Mouse (Mus musculus) heart, embryonic 11.5 days (tissue): ENCODE data around the gene Rmi2. TPM values are rescaled to one million over a fixed set of nuclear protein-coding genes. Genes with fewer than 3 reads are reported as not detected.
A peak's percentile ranks its signal among the peaks of the same experiment; 100 is the strongest.

Experiments
- ATAC-seq: fragments of 200-750 bp; cut with Nextera tagmentation; replicated peaks from 2 replicates; pipeline ENCODE4 v1.8.0; 2017; ENCODE audit warnings: moderate library complexity; ENCODE audit not compliant: insufficient number of reproducible peaks, low FRiP score, low TSS enrichment
- H3K27ac ChIP-seq: fragments of 300-500 bp; sonication (generic); 2 replicates; pipeline ENCODE4 v1.5.1; 2014; ENCODE audit warnings: mild to moderate bottlenecking, low read depth, low read length
- H3K27me3 ChIP-seq: fragments of 300-500 bp; sonication (generic); 2 replicates; pipeline ENCODE4 v1.6.1; 2014; ENCODE audit warnings: mild to moderate bottlenecking, low read length, mixed read lengths; ENCODE audit not compliant: control insufficient read depth, insufficient read depth
- H3K36me3 ChIP-seq: fragments of 300-500 bp; sonication (generic); 2 replicates; pipeline ENCODE4 v1.6.1; 2014; ENCODE audit warnings: mild to moderate bottlenecking, low read length, moderate library complexity, mixed read lengths; ENCODE audit not compliant: control insufficient read depth, insufficient read depth
- H3K4me1 ChIP-seq: fragments of 300-500 bp; sonication (generic); 2 replicates; pipeline ENCODE4 v1.6.1; 2014; ENCODE audit warnings: low read length; ENCODE audit not compliant: control insufficient read depth, insufficient read depth
- H3K4me2 ChIP-seq: fragments of 300-500 bp; sonication (generic); 2 replicates; pipeline ENCODE4 v1.6.1; 2014; ENCODE audit warnings: mild to moderate bottlenecking, moderate library complexity
- H3K4me3 ChIP-seq: fragments of 300-500 bp; sonication (generic); 2 replicates; pipeline ENCODE4 v1.5.1; 2014; ENCODE audit warnings: low read depth, low read length
- H3K9ac ChIP-seq: fragments of 300-500 bp; sonication (generic); 2 replicates; pipeline ENCODE4 v1.6.1; 2014; ENCODE audit warnings: mild to moderate bottlenecking, low read depth, low read length, moderate library complexity
- H3K9me3 ChIP-seq: fragments of 300-500 bp; sonication (generic); replicated peaks from 2 replicates; pipeline ENCODE4 v1.6.1; 2016; ENCODE audit warnings: low read length; ENCODE audit not compliant: control insufficient read depth
- WGBS: fragments of 180-500 bp; shearing (Covaris S2); extraction: QIAGEN DNeasy Blood & Tissue Kit; methylation state at CpG from one replicate; pipeline ENCODE4 v1.1.7; 2014; ENCODE audit not compliant: insufficient replicate concordance; 5-methylcytosine and 5-hydroxymethylcytosine counted together
- polyA plus RNA-seq: library from polyadenylated mRNA; unstranded; fragments of >200 nt; fragmentation: Nextera tagmentation; extraction: Ambion mirVana; gene quantifications from 2 replicates; pipeline ENCODE4 v1.2.1, GENCODE M21; 2014

Rmi2 gene
- polyA plus RNA-seq, 1 experiment from 2014 or later = 2.9 TPM

DNA sequence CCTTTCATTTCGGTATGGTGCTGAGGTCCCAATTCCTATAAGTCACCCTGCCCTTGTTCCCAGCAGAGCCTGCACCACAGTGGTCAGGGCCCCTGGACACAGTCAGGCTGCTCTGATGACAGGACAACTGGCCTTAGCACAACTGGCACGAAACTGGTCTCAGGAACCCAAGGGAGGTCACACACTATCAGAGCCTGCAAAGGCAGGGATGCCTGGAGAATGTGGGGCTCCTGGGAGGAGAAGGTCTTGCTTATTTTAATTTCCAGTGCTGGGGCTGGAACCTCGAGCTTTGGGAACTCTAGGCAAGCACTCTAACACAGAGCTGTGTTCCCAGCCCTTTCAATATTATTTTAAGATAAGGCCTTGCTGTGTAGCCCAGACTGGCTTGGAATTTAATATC, 14.9 kb upstream of the Rmi2 start:
- H3K36me3 ChIP-seq = no peaks in the 10 kb centered on the region
- ATAC-seq = no peak
- H3K27ac ChIP-seq = 0 out of 2 replicates have a peak overlapping the region, but pooled peaks have one; percentile 10
- H3K27me3 ChIP-seq = no peaks in the 10 kb centered on the region
- WGBS = 39% methylated on average over 3 of the region's 3 CpGs
- H3K4me2 ChIP-seq = no peak overlapping the region
- no peaks in the 10 kb centered on the region for H3K9me3 ChIP-seq
- H3K4me3 ChIP-seq = no peak overlapping the region
- H3K4me1 ChIP-seq = peaks cover 10% of the 10 kb centered on the region
- no peak overlapping the region for H3K9ac ChIP-seq

DNA sequence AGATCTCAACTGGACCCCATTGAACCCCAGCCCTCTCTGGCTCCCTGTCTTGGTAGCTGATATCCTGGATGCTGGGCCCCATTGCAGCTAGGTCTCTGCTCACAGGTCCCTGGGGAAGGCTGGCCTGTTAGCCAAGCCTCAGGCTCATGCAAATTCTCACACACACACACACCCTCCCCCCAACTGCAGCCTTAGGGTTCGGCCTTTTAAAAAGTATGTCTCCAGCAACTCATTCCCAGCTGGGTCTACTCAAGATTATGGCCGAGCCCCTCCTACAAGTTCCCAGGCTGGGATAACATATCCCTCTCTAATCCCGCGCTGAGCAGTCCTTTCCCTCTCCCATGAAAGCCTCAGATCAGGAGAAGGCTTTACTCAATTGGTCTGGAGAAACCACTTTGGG, 13.5 kb upstream of the Rmi2 start:
- Histone ChIP-seq H3K27ac (no peak overlapping the region), H3K9ac (no peak overlapping the region), H3K4me1 (peaks cover 10% of the 10 kb centered on the region), H3K9me3 (no peaks in the 10 kb centered on the region), H3K27me3 (no peaks in the 10 kb centered on the region), H3K4me3 (no peak overlapping the region), H3K36me3 (no peaks in the 10 kb centered on the region), H3K4me2 (no peak overlapping the region)
- ATAC-seq = no peak
- WGBS = 61% methylated on average over 4 of the region's 4 CpGs

DNA sequence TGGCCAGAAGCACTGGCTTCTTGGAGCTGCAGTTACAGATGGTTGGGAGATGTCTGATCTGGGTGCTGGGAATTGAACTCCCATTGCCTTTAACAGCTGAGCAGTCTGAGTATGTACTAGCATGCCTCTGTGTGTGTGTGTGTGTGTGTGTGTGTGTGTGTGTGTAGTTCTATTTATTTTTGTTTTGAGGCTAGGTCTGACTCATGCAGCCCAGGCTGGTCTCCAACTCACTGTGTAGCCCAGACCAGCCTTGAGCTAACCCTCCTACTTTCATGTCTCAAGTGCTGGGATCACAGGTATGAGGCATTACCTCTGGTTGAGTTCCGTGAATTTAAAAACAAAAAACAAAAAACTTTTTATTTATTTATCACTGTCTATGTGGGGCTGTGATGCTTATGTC, 10.3 kb upstream of the Rmi2 start:
- Histone ChIP-seq H3K4me3 (no peak overlapping the region), H3K9me3 (no peaks in the 10 kb centered on the region), H3K27ac (no peak overlapping the region), H3K36me3 (no peaks in the 10 kb centered on the region), H3K4me2 (no peak overlapping the region), H3K4me1 (peaks cover 8% of the 10 kb centered on the region), H3K27me3 (no peaks in the 10 kb centered on the region), H3K9ac (no peak overlapping the region)
- no peak for ATAC-seq
- WGBS = 74% methylated on average over 1 of the region's 1 CpGs

DNA sequence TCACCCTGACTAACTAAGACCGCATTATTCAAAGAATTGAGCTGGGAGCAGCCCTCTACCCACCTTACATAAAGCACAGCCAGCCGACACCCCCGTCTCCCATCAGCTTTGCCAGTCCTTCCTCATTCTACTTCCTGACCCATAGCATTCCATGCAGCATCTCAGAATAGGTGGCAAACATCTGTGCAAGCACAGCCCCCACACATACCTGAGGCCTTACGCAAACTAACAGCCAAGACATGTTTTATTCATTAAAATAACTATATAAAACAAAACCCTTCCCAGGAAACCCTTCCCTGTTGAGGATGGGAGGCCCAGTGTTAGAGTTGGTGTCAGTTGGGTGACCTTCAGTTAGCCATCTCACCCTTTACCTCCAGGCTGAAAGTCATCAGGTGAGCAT, 9.0 kb upstream of the Rmi2 start:
- Histone ChIP-seq H3K27ac (no peak overlapping the region), H3K9ac (no peak overlapping the region), H3K9me3 (no peaks in the 10 kb centered on the region), H3K27me3 (no peaks in the 10 kb centered on the region), H3K4me1 (no peaks in the 10 kb centered on the region), H3K4me3 (no peak overlapping the region), H3K4me2 (no peak overlapping the region), H3K36me3 (no peaks in the 10 kb centered on the region)
- 82% methylated on average over 4 of the region's 4 CpGs for WGBS
- no peak for ATAC-seq

DNA sequence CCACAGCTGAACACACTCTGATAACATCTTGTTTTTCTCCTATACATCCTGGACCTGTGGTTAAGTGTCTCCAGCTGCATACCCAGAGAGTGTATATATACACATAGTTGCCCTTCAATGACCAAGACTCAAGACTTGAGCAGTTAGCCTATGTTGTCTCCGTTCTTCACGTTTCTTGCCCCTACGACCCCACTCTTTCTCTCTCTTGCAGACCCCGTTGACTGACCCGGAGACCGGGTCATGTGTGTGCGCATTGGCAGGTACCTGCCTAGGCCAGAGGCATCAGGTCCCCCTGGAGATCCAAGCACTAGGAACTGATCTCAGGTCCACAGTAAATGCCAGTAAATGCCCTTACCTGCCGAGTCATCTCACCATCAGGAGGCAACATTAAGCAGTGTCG, 7.6 kb upstream of the Rmi2 start:
- Histone ChIP-seq H3K4me2 (no peak overlapping the region), H3K9me3 (no peaks in the 10 kb centered on the region), H3K9ac (no peak overlapping the region), H3K4me3 (no peak overlapping the region), H3K27ac (no peak overlapping the region), H3K4me1 (no peaks in the 10 kb centered on the region), H3K36me3 (no peaks in the 10 kb centered on the region), H3K27me3 (no peaks in the 10 kb centered on the region)
- no peak for ATAC-seq
- WGBS = 86% methylated on average over 9 of the region's 9 CpGs

DNA sequence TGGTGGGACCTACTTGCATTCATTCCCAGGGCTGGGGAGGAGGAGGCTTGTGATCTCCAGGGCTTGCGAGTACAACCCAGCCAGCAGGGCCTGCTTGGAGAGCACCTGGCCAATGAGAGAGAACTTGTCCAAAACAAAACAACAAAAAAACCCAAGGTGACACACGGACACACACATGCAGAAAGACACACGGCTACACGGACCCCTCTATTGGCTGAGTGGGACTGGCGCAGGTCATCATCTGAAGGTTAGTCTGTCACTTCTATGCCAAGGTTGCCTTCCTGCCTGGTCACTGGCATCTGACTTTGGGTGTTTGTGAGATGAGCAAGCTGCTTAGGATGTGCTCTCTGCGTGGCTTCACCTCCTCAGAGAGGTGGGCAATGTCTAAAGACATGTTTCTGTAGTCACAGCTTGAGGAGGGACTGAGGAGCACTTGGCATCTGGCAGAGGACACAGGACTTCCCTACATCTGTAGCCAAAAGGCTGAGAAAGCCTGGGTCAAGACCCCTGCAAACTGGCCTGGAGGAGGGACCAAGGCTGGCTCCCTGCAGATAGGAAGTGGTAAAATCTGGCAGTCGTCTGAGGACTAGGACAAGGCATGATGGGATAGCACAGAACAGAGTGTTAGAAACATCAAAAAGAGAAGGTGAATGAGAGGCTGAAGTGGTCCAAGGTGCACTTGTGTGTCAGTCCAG, 6.9 kb upstream of the Rmi2 start:
- Histone ChIP-seq H3K4me2 (no peak overlapping the region), H3K27me3 (no peaks in the 10 kb centered on the region), H3K9me3 (no peaks in the 10 kb centered on the region), H3K4me1 (no peaks in the 10 kb centered on the region), H3K9ac (no peak overlapping the region), H3K27ac (no peak overlapping the region), H3K4me3 (no peak overlapping the region), H3K36me3 (no peaks in the 10 kb centered on the region)
- 66% methylated on average over 7 of the region's 7 CpGs for WGBS
- ATAC-seq = no peak

DNA sequence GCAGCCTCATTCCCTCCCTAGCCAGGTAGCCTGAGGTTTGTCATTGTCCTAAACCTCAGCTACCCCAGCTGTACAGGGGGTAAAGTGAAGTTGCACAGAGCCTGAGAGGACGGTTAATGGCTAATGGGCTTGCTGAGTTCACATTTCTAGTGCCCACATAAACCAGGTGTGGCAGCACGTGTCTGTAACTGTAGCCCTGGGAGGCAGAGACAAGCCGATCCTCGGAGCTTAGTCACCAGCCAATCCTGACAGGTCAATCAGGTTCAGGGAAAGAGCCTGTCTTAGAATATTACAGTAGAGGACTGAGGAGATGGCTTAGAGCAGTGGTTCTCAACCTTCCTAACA, 6.4 kb upstream of the Rmi2 start:
- WGBS = 69% methylated on average over 4 of the region's 4 CpGs
- H3K4me1 ChIP-seq = no peaks in the 10 kb centered on the region
- H3K27ac ChIP-seq = no peak overlapping the region
- no peak overlapping the region for H3K4me2 ChIP-seq
- no peaks in the 10 kb centered on the region for H3K36me3 ChIP-seq
- no peak for ATAC-seq
- H3K9me3 ChIP-seq = no peaks in the 10 kb centered on the region
- no peak overlapping the region for H3K9ac ChIP-seq
- H3K4me3 ChIP-seq = no peak overlapping the region
- no peaks in the 10 kb centered on the region for H3K27me3 ChIP-seq

DNA sequence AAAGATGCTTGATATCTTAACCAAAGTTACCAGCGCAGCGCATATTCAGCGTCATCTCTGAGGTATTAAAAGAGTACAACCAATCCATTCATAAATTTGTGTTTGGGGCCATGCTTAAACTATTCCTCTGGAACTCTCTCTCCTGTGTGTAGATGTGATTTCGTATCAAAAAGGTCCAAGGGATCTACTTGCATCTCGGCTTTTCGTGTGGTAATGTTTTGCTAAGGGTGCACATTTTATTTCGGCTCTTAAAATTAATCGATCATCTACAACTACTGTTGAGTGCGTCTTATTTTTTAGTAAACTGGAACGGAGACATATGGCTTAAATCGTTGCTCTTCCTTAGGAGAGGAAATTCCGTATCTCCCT, 333 bp upstream of the Rmi2 start:
- WGBS = 9% methylated on average over 12 of the region's 12 CpGs
- no peak overlapping the region for H3K27ac ChIP-seq

DNA sequence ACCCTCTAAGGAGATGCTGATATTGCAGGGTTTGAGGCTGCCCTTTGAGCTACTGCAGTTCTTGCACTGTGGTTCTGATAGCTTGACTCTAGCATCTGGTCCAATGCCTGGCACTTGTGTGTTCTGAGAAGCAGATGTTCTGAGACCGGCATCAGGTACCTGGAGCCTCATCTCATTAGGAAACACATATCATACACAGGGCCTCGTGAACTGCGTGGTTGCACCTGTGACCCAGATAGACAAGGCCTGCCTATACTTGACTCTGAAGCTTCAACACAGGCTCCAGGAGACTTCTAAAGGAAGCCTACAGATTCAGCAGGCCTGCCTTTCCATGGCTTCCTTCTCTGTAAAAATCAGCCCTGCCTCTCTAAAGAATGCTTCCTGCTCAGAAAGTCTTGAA, 1.5 kb downstream of the Rmi2 start:
- Histone ChIP-seq H3K9me3 (no peaks in the 10 kb centered on the region), H3K4me3 (no peak overlapping the region), H3K36me3 (no peaks in the 10 kb centered on the region), H3K4me2 (no peak overlapping the region), H3K4me1 (peaks cover 27% of the 10 kb centered on the region), H3K9ac (no peak overlapping the region), H3K27me3 (no peaks in the 10 kb centered on the region), H3K27ac (no peak overlapping the region)
- 91% methylated on average over 3 of the region's 3 CpGs for WGBS
- no peak for ATAC-seq

More for the DNA sequence above, 333 bp upstream of the Rmi2 start:
- Histone ChIP-seq H3K9ac (peak overlapping the region; percentile 56; the same call in 1 of the 2 replicates), H3K36me3 (no peaks in the 10 kb centered on the region), H3K4me1 (peaks cover 23% of the 10 kb centered on the region), H3K4me3 (peak overlapping the region; percentile 88), H3K9me3 (no peaks in the 10 kb centered on the region), H3K4me2 (peak overlapping the region; percentile 94), H3K27me3 (no peaks in the 10 kb centered on the region)
- no peak for ATAC-seq
